Mouse (Mus musculus): ENCODE measurements around the gene Myocos.
"Not testable (repeated sequence)": the region's sequence is repeated elsewhere in the genome, so short reads cannot be mapped to it uniquely, and the experiment has no call there.

Gene Myocos

GRCm38 (mm10) chr1:162658119-162658518 is at the start of gene Myocos:
TSS of gene Myocos (minus strand) at chr1:162658219.
- DNase-seq = no peak

GRCm38 (mm10) chr1:162700389-162701066 is 42.5 kb upstream of the Myocos start:
- DNase-seq = no peak

- no peak for DNase-seq
Observed at GRCm38 (mm10) chr1:162697866-162698265, 39.8 kb upstream of the Myocos start.

GRCm38 (mm10) chr1:162693721-162694120 is 35.7 kb upstream of the Myocos start:
- no peak for DNase-seq

- no peak for DNase-seq
Observed at GRCm38 (mm10) chr1:162665486-162666174, 7.6 kb upstream of the Myocos start.

- peak; percentile 81 to 83 for DNase-seq
Observed at GRCm38 (mm10) chr1:162664826-162665475, 6.9 kb upstream of the Myocos start.

GRCm38 (mm10) chr1:162660276-162660860 is 2.3 kb upstream of the Myocos start:
- DNase-seq = no peak

- peak in 1 of 2 experiments; percentile 28 for DNase-seq
Observed at GRCm38 (mm10) chr1:162648416-162648815, 9.6 kb downstream of the Myocos start.

- no peak for DNase-seq
Observed at GRCm38 (mm10) chr1:162646083-162646686, 11.8 kb downstream of the Myocos start.

- peak; percentile 14 to 70 for DNase-seq
Observed at GRCm38 (mm10) chr1:162643752-162644151, 14.3 kb downstream of the Myocos start.

- no peak for DNase-seq
Observed at GRCm38 (mm10) chr1:162642591-162642990, 15.4 kb downstream of the Myocos start.

GRCm38 (mm10) chr1:162639861-162640260 is 18.2 kb downstream of the Myocos start:
- no peak for DNase-seq

- no peak for DNase-seq
Observed at GRCm38 (mm10) chr1:162639051-162639750, 18.8 kb downstream of the Myocos start, which contains the start of gene Myoc. TSS of gene Myoc (plus strand) at chr1:162639155.

GRCm38 (mm10) chr1:162638535-162638934 is 19.5 kb downstream of the Myocos start:
- no peak for DNase-seq

- DNase-seq = no peak
Observed at GRCm38 (mm10) chr1:162636516-162636915, 21.5 kb downstream of the Myocos start.

GRCm38 (mm10) chr1:162635291-162635931 is 22.6 kb downstream of the Myocos start:
- not testable (repeated sequence) for DNase-seq

- DNase-seq = not testable (repeated sequence)
Observed at GRCm38 (mm10) chr1:162628326-162628725, 29.7 kb downstream of the Myocos start.

- DNase-seq = peak; percentile 53 to 78
Observed at GRCm38 (mm10) chr1:162627821-162628220, 30.2 kb downstream of the Myocos start.

- DNase-seq = no peak
Observed at GRCm38 (mm10) chr1:162625229-162625628, 32.8 kb downstream of the Myocos start.

- no peak for DNase-seq
Observed at GRCm38 (mm10) chr1:162623895-162624294, 34.1 kb downstream of the Myocos start.

GRCm38 (mm10) chr1:162620487-162620886 is 37.5 kb downstream of the Myocos start:
- no peak for DNase-seq

GRCm38 (mm10) chr1:162615511-162615910 is 42.5 kb downstream of the Myocos start:
- no peak for DNase-seq

Measured in kidney, postnatal 25 days (tissue).